9 mouse cellular contexts compared by ENCODE assay signal in the genomic region with DNA sequence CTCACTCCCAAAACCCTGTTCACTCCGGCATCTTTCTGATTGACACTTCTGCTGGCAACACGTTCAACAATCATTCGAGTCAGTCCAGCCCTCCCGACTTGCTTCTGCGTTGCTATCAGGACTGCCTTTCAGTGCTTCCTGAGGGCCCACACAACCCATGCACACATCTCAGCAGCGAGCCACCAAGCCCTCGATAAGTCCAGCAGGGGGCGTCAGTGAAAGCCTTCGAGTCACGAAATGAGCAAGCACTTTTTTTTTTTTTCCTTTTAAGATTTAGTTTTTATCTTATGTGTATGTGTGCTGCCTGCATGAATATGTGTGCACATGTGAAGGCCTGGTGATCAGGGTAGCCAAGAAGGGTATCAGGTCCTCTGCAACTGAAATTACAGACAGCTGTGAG. TPM values are rescaled to one million over a fixed set of nuclear protein-coding genes. Genes with fewer than 3 reads are reported as not detected.
A peak's percentile ranks its signal among the peaks of the same experiment; 100 is the strongest.
DNase-seq lines count a peak whose midpoint lies in the region; ATAC-seq and TF ChIP-seq lines count a peak whose summit lies in the region.
"Had no signal": no experiment of that assay in that cellular context is flagged by ENCODE, and none has a peak within 500 bp of the region (broad histone marks: within the 10 kb centered on the region; RNA-seq: fewer than 3 reads in every experiment).

No protein-coding gene starts in this region.

- no peaks in the 10 kb centered on the region for H3K27me3 ChIP-seq in midbrain, embryonic 14.5 days (ENCODE audit: control insufficient read depth, insufficient read depth, low read length)
- H3K27me3 ChIP-seq in midbrain, embryonic 15.5 days (replicated peaks): no peaks in the 10 kb centered on the region
- H3K27me3 ChIP-seq in hindbrain, postnatal 0 days (ENCODE audit: insufficient read depth, low read length): no peaks in the 10 kb centered on the region
- H3K27me3 ChIP-seq in small intestine, adult 2 months (ENCODE audit: control insufficient read depth, insufficient read depth, low read length): no peaks in the 10 kb centered on the region

- H3K9me3 ChIP-seq in midbrain, embryonic 14.5 days (ENCODE audit: control insufficient read depth, low read length): no peaks in the 10 kb centered on the region
- H3K9me3 ChIP-seq in midbrain, embryonic 15.5 days: no peaks in the 10 kb centered on the region
- H3K9me3 ChIP-seq in hindbrain, postnatal 0 days (ENCODE audit: low read length): no peaks in the 10 kb centered on the region
- H3K9me3 ChIP-seq: G1E had no signal

- DNase-seq in cerebellum, adult 18-20 months: peak; percentile 26 to 48
- DNase-seq in midbrain, embryonic 14.5 days: peak; percentile 75
- DNase-seq in cerebellum, postnatal 36 days: peak; percentile 34 to 42
- peak; percentile 65 for DNase-seq in hindbrain, postnatal 0 days (ENCODE audit: low spot score)
- DNase-seq in lung, postnatal 10 days: peak; percentile 67

- no peaks in the 10 kb centered on the region for H3K36me3 ChIP-seq in midbrain, embryonic 14.5 days (ENCODE audit: control insufficient read depth, insufficient read depth, low read length)
- no peaks in the 10 kb centered on the region for H3K36me3 ChIP-seq in midbrain, embryonic 15.5 days (replicated peaks)
- H3K36me3 ChIP-seq in hindbrain, postnatal 0 days (ENCODE audit: insufficient read depth, low read length): no peaks in the 10 kb centered on the region
- no peaks in the 10 kb centered on the region for H3K36me3 ChIP-seq in small intestine, adult 2 months (ENCODE audit: control insufficient read depth, insufficient read depth, low read length)
- H3K36me3 ChIP-seq: G1E had no signal

- H3K4me1 ChIP-seq in midbrain, embryonic 14.5 days (ENCODE audit: control insufficient read depth, insufficient read depth, low read length): no peaks in the 10 kb centered on the region
- H3K4me1 ChIP-seq in midbrain, embryonic 15.5 days: no peaks in the 10 kb centered on the region
- no peaks in the 10 kb centered on the region for H3K4me1 ChIP-seq in hindbrain, postnatal 0 days (ENCODE audit: insufficient read depth, low read length)
- no peaks in the 10 kb centered on the region for H3K4me1 ChIP-seq in small intestine, adult 2 months (ENCODE audit: control insufficient read depth, insufficient read depth, insufficient read length, low read length)

- H3K9ac ChIP-seq in midbrain, embryonic 14.5 days (replicated peaks; ENCODE audit: low read length): no peak overlapping the region
- H3K9ac ChIP-seq in midbrain, embryonic 15.5 days: no peak overlapping the region
- no peak overlapping the region for H3K9ac ChIP-seq in hindbrain, postnatal 0 days (replicated peaks; ENCODE audit: low read length)

- no peak for ATAC-seq in cerebellum, adult (ENCODE audit: insufficient number of reproducible peaks, low FRiP score, low TSS enrichment)
- ATAC-seq in midbrain, embryonic 14.5 days (ENCODE audit: low FRiP score, low TSS enrichment): no peak
- no peak for ATAC-seq in midbrain, embryonic 15.5 days (replicated peaks)
- no peak for ATAC-seq in hindbrain, postnatal 0 days

- no peak overlapping the region for H3K4me3 ChIP-seq in midbrain, embryonic 14.5 days (replicated peaks; ENCODE audit: low read depth, low read length)
- no peak overlapping the region for H3K4me3 ChIP-seq in midbrain, embryonic 15.5 days
- no peak overlapping the region for H3K4me3 ChIP-seq in hindbrain, postnatal 0 days (ENCODE audit: low read length)
- no peak overlapping the region for H3K4me3 ChIP-seq in small intestine, adult 2 months (ENCODE audit: low read depth, low read length)

- no peak for TF ChIP-seq POLR2A in small intestine, adult 2 months (IDR thresholded peaks at IDR 0.05; ENCODE audit: low read depth, low read length)

- WGBS in midbrain, embryonic 14.5 days: 29% methylated on average over 10 of the region's 10 CpGs
- 33% methylated on average over 10 of the region's 10 CpGs for WGBS in midbrain, embryonic 15.5 days
- whole genome bisulfite sequencing in hindbrain, postnatal 0 days: 22% methylated on average over 10 of the region's 10 CpGs
- WGBS in small intestine, adult 2 months: 26% methylated on average over 10 of the region's 10 CpGs

- peak; percentile 72 for TF ChIP-seq CTCF in hindbrain, postnatal 0 days (IDR thresholded peaks at IDR 0.05; ENCODE audit: low read depth)
- TF ChIP-seq CTCF in small intestine, adult 2 months (IDR thresholded peaks at IDR 0.05; ENCODE audit: extremely low read depth, insufficient read length, insufficient replicate concordance, low read depth, low read length): peak; percentile 51; the same call in 1 of the 2 replicates

- H3K27ac ChIP-seq in midbrain, embryonic 14.5 days (replicated peaks; ENCODE audit: low read depth, low read length): no peak overlapping the region
- no peak overlapping the region for H3K27ac ChIP-seq in midbrain, embryonic 15.5 days
- no peak overlapping the region for H3K27ac ChIP-seq in hindbrain, postnatal 0 days
- no peak overlapping the region for H3K27ac ChIP-seq in small intestine, adult 2 months (ENCODE audit: insufficient read depth, low read depth, low read length)

- H3K4me2 ChIP-seq in midbrain, embryonic 14.5 days (ENCODE audit: low read length): no peak overlapping the region
- H3K4me2 ChIP-seq in midbrain, embryonic 15.5 days: no peak overlapping the region
- H3K4me2 ChIP-seq in hindbrain, postnatal 0 days (ENCODE audit: low read depth, low read length): no peak overlapping the region

RNA-seq across cellular contexts. Expression of a gene that starts 16.5 kb away (rescaled TPM):
- polyA plus RNA-seq in midbrain, embryonic 14.5 days (2014; fragmentation: Nextera tagmentation; extraction: Ambion mirVana): 38.6 and 50.0 TPM in 2 replicates
- 38.1 and 39.0 TPM in 2 replicates for polyA plus RNA-seq in midbrain, embryonic 15.5 days (2015; fragmentation: Nextera tagmentation; extraction: Ambion mirVana)
- total RNA-seq in hindbrain, postnatal 0 days (2014; rRNA removed): 21.2 and 21.9 TPM in 2 replicates
- 25.5 and 27.5 TPM in 2 replicates for polyA plus RNA-seq in hindbrain, postnatal 0 days (2015; fragmentation: Nextera tagmentation; extraction: Ambion mirVana)
- polyA plus RNA-seq in small intestine, adult 2 months (2012; rRNA removed): 4.3 and 8.0 TPM in 2 replicates
